Mouse (Mus musculus): ENCODE measurements around the gene Adcy2. TPM values are rescaled to one million over a fixed set of nuclear protein-coding genes. Genes with fewer than 3 reads are reported as not detected.

Adcy2 gene
- total RNA-seq, 2 experiments from 2014 or later: 0.33 to 0.43 TPM

DNA sequence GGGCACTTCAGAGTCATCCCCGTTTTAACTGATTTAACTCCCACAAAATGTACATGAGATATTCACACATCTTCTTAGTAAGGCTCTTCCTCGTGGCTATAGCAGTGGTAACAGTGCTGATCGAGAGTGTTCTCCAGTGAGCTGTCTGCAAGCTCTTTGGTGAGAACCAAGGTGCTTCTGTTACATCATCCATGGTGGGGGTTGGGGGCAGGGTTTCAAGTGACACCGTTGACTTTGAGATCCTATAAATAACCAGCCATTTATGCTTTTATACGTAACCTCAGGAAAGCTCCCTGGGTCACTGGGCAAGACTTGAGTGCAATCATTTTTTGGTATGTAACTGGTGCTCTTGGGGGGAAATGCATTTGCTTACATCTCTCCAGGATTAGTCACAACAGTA is 167.2 kb downstream of the Adcy2 start:
- intact Hi-C loops (cut with DNase I): no loop called here
- no peak for DNase-seq

DNA sequence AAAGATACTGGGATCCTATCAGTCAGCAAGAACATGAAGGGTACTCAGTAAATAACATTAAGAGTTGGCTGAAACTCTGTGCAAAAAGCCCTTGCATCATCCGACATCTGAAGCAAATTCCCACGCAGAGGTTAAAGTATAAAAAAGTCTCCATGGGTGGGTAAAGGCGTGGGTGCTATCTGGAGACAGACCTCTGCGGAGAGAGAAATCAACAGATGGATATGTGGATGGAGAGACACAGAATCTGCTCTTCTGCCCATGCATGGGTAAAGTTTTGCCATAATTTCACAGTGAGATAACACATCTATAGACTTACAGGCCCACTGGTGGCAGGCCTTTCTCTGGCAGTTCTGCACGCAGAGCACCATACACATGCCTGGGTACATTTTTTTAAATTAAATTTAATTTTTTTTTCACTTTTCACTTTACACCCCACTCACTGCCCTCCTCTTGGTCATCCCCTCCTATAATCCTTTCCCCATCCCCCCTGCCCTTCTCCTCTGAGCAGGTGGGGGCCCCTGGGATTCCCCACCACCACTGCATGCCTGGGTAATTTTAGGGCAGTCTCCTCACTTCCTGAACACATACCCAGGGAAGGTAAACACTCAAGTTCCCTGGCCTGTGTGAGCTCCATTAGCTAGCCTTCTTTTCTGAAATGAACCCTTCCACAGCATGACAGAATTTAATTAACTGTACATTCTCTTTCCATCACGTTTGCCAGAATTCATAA is 169.1 kb downstream of the Adcy2 start:
- DNase-seq: no peak
- intact Hi-C loops (cut with DNase I): no loop called here

DNA sequence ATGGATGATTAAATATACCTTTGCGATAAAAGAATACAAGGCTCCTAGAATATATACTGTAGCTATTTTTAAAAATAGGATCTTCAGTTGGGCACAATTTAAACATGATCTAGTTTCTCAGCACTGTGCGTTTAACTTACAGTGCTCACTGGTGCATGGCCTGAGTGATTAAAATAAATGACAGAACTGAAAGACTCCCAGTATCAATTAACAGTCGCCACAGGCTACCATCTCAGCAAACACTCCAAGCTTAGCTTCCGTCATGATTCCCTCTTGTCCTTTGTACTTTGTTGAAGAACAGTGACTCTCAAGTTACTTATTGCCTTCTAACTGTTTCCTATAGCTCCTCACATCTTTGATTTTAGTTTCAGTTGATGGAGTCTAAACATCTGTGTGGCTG is 170.9 kb downstream of the Adcy2 start:
- DNase-seq: no peak
- intact Hi-C loops (cut with DNase I): no loop called here

DNA sequence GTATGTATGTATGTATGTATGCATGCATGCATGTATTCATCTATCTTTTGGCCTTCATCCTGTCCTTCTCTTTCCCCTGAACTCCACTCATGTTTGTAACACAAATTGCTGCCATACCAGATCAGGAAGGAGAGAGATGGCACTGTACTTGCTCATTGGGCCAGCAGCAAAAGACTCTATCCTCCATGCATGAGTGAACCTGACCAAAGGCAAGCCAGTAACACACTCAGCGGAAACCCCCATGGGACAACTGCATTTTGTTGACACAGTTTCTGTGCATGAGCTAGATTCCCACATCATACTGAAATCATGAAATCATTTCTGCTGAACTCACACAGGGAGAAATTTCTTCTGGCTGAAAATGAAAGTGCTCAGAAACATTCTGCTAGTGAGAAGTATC is 172.9 kb downstream of the Adcy2 start:
- no peak for DNase-seq

DNA sequence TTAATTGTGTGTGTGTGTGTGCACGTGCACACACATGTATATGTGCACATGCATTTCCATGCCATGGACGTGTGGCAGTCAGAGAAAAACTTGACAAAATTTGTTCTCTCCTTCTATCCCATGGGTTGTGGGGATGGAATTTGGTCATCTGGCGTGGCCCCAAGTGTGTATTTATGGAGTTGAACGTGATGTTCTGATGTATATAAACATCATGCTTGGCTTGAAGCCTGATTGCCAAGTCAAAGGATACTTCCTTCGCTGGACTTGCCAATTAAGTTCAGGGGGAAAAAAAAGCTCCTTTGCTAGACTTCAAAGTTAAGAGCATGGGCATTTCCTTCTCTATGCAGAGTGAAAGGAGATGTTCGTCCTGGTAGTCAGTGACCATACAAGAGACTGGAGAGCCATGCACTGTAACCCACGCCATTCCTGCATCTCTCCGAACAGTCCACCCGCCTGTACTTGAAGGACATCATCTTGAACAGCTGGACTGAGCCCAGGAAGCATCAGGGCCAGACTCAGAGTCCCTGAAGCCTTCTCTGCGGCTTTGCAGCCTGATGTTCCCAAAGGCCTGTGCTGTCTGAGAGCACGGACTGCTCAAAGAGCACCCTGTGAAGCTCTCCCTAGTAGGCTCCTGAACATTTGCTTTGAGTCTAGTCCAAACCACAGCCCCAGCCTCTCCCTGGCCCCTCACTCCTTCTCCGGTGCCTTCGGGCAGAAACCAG is 178.3 kb downstream of the Adcy2 start:
- DNase-seq: no peak
- intact Hi-C loops (cut with DNase I): no loop called here

More for the DNA sequence above, 172.9 kb downstream of the Adcy2 start:
- intact Hi-C loops (cut with DNase I): no loop called here

DNA sequence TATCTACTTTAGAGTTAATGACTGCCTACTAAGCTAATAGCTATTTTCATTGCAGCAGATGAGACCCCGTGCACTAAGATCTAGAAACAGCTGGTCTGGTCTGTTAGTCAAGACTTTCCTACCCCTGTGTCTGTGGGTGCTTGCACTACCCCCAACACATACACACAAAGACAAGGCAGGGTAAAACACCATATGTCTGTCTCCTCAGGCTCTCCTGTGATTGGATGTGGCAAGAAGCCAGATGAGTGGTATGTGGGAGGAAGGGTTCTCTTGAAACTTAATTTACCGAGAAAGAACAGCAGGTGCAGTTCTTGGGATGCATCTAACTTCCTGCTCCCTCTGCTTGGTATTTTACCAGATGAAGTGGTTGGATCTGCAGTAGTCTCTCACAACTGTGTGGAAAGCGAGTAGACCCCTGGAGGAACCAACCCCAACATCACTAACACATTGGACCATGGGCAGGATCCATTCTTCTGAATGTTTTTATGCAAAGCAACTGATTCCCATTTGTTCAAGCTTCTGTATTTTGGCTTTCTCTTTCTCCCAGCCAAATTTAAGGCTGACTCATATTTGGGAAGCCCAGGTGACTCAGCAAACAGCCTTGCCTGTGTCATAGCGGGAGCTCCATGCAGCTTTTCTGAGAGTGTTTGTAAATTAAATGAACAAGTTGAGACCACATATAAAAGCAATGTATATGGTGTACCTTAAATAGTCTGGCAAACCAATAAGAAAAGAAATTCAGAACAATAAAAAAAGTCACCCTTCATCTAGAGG is 183.4 kb downstream of the Adcy2 start:
- intact Hi-C loops (cut with DNase I): no loop called here

DNA sequence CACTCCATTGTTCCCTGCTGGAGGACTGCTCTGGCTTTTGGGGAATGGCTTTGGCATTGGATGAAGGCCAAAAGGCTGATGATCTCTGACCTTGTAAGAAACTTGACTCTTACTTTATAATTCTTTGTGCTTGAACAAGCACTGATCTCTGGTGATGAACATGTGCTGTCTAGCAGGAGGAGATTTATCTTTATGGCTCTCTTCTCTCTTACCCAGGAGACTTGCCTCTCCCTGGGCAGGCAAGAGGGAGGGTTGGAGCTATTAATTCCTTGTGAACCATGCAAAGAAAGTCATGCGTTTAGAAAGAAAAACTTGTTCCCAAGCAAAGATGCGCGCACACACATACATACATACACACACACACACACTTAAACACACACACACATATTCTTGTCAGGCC is 188.2 kb downstream of the Adcy2 start:
- intact Hi-C loops (cut with DNase I): no loop called here
- DNase-seq: no peak

More for the DNA sequence above, 183.4 kb downstream of the Adcy2 start:
- DNase-seq: no peak

DNA sequence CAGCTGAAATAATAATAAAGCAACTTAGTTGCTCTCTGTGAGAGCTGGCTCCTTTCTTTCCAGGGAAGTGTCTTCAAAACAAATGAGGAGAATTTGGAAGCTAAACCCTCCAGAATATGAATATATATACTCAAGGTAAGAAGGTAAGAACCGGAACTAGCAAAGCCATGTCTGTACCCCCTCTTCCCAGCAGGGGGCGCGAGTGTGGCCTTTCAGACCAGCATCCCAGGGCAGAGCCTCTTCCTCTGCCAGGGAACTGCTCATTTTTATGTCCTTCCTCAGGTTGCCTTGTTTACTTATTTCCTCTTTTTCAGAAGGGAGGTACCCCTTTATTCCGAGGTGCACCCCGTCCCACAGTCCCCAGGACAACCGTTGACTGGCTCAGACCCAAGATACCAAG is 199.6 kb downstream of the Adcy2 start:
- intact Hi-C loops (cut with DNase I): no loop called here
- no peak for DNase-seq

DNA sequence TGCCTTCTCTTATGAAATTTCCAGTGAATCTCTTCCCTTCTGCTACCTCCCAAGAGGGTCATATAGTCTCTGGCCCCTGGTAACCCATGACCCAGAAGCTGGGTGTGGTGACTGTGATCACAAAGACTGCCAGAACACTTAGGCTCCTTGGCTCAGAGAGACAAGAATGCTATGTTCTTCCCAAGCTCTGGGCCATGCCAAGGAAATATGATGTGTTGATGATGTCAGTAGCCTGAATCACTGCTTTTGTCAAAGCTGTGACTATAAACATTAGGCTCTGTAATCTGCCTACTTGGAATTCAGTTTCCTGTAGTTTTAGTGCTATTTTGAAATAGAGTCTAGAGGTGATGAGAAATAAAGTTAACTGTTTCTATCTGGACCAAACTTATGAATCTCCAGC is 206.1 kb downstream of the Adcy2 start:
- intact Hi-C loops (cut with DNase I): no loop called here
- no peak for DNase-seq

DNA sequence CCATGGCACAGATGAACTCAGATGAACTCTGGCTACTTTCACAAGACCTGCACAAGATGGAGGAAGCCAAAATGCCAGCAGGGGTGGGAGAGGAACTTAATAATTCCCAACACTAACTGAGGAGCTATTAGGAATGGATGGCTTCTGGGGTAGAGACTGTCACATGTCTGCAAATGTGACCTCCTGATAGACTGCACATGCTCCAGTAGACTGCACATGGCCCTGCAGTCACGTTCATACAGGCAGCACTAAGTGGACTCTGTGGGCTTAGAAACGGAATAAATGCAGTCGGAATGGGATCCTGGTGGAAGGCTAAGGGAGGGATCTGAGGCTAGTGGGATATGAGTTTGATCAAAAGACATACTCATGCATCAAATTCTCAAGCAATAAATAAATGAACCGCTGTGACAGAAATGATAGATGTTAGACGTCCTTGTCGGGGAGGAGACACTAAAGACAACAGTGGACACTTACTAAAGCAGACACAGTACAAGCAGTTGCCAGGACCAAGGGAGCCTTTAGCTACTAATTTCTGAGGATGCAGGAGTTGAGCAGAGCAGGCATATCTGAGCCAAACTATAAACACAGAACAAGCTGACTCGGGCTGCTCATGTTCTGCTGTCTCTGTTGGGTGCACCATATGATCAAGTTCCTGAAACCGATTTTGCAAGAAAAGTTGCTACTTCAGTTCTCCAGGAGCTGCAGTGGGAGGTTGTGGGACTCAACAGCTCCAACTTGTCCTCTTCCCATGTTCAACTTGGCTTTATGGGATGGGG is 211.9 kb downstream of the Adcy2 start:
- no peak for DNase-seq
- intact Hi-C loops (cut with DNase I): no loop called here

DNA sequence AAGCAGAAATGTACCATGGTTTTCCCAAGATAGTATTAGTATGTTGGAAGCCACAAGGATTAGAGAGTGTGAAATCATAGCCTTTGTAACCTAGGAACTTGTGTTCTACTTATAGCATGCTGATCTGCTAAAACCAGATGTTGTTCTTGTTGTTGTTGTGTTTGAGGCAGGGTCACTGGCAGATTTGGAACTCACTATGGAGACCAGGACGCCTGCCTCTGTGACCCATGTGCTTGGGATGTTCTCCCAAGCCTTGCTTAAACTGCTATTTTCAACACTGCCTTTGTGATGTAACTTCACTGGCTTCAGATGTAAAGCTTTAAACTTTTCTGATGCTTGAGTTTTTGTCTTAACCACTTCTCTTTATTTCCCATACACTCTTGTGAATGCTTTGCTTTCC is 216.2 kb downstream of the Adcy2 start:
- intact Hi-C loops (cut with DNase I): no loop called here
- no peak for DNase-seq

DNA sequence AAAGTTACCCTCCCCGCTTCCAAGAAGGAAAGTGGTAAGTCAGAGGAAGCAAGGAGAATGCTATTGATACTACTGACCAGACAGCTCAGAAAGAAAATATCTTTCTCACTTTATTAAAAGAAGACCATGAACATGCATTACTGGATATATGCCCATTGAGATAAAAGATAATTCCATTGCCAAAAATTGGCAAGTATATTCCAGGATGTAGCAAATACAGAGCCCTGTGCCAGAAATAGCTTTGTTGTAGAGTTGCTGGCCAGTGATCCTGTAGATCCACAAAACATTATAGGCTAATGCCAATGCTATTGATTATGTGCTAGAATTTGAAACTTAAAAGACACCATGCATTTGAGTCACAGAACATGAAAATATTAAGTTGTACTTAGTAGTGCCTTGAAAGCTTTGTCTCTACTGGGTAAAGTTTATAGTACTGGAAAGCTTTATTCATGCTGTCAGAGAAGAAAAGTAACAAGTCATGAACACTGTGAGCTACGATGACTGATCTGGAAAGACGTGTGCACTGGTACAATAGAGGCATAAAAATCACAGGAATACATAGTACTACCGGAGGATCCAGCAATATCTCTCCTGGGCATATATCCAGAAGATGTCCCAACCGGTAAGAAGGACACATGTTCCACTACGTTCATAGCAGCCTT is 221.2 kb downstream of the Adcy2 start:
- no peak for DNase-seq

DNA sequence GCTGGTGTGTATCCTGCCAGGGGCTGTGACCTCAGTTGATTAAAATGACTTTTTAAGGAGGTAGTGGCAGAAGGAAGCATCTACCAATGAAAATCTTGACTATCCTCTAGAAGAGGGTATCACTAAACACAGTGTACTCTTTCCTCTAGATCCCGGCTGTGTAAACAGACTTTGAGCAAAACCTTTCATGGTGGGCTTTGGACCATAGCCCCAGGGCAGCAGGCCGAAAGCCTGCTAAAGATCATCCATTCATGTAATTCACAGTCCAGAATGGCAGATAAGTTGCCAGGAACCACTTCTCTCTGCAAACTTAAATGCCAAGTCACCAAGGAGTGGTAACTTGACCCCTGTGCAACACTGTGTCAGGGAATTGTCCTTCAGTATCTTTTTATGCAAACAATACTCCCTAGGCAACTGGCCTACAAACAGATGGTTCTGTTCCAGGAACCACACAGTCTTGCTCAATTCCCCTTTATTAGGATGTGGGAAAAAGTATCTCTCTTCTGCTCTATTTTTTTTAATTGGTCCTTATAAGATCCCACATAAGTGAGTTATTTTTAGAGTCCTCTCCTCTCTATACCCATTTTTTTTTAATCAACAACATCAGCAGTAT is 225.6 kb downstream of the Adcy2 start:
- no peak for DNase-seq
- intact Hi-C loops (cut with DNase I): no loop called here

More for the DNA sequence above, 221.2 kb downstream of the Adcy2 start:
- intact Hi-C loops (cut with DNase I): no loop called here

DNA sequence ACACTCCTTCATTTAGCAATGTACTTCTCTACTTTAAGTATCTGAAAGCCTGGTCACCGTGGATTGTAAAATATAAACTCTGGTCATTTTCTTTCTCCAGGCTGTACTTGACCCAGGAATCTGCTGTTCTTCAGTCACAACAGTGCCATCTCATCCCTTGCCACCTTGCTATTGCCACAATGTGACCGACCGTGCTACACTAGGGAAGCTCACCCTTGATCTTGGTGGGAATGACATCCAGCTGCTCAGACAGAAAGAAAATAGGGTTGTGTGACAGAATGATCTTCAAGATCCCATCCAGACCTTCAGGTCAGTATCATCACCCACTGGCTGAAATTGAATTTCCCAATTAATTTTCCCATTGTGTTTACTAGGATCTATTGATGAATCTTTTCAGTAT is 230.8 kb downstream of the Adcy2 start:
- intact Hi-C loops (cut with DNase I): no loop called here
- DNase-seq: no peak

DNA sequence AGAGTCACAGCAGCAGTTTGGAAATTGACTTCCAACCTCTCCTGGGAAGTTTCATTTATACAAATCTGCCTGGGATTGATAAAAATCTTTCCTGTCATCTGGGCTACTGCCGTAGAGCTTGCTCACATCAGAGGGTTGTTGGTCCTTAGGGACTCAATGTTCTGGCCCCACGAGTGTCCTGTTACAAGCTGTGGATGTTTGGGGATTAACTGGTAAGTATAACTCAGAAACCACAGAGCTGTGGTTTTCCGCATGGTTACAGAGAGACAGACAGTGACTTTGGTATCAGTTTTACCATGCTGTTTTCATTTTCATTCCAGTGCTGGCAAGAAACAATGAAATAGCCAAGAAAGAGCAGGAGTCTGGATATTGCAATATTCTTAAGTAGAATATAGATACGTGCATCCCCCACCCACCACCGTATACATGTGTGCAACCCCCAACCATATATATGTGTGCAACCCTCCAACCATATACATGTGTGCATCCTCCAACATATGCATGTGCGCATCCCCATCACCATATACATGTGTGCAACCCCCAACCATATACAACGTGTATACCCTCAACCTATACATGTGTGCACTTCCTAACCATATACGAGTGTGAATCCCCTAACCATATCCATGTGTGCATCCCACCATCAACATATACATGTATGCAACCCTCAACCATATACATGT is 233.3 kb downstream of the Adcy2 start:
- DNase-seq: no peak
- intact Hi-C loops (cut with DNase I): no loop called here

DNA sequence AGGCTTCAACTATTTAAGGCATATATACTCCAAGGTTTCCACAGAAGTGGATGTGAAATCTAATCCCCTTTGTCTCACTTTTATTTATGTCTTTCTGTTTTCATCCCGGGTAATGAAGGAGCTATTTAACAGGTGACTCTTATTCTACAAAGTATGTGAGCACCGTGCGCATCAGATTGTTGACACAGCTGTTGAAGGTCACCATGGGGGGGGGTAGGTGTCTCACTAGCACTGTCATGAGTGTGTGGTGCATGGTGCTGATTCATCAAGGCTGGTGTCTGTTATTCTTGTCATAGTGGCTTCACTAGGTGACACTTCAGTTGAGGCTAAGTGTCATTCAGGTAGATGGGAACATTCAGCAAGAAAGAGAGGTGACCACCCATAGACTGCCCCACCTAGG is 234.7 kb downstream of the Adcy2 start:
- intact Hi-C loops (cut with DNase I): no loop called here
- DNase-seq: no peak

DNA sequence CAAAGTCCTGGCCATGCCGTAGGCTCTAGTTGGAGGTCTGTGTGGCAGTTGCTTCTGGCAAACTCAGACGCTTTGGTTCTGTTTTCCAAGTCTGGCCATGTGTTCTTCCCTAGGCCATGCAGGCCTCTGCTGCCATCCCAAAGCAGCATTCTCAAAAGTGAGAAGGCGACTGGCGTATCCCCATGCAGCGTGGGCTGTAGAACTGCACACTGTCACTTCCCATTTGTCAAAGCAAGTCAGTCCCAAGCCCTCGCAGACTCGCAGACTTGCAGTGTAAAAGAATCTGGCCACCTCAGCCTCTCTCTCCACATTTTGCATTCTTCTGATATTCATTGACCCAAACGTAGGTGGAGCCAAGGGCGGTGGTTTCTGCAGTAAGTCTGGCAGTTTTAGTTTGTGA is 249.5 kb downstream of the Adcy2 start:
- no peak for DNase-seq
- intact Hi-C loops (cut with DNase I): no loop called here

DNA sequence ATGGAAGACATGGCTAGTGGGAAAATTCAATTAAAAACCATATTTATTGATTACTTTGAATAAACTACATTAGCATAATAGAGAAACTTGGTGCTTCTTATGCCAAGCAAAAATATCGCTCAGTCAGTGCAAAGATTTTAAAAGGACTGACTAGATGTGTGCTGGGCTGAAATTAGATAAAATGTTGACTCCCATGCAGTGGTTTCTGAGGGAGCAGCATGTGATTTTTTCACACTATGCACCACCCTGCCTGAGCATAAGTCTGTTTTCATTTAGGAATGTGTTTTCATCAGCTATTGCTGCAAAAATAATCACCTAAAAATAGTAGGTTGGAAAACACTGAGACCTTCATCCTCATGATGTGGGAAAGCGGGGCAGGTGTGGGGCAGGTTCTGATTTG is 250.0 kb downstream of the Adcy2 start:
- intact Hi-C loops (cut with DNase I): no loop called here
- no peak for DNase-seq

DNA sequence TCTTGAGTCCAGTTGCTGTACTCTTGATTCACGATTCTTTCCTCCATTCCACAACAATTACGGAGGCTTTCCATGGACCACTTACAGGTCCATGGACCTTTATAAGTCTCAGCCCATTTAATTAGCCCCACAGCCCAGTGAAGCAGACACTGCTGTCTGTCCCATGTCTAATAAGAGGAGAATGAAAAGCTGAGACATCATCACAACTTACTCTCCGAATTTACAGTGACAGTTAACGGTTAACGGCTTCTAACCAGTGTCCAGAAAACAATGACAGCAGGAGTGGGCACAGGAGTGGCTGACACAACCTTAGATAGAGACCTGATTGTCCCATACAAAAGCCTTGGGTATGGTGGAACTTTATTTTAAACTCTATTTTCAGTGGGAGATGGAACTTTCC is 253.9 kb downstream of the Adcy2 start:
- intact Hi-C loops (cut with DNase I): no loop called here
- DNase-seq: no peak

All from heart, postnatal 36 days (tissue).